Mouse (Mus musculus) left cerebral cortex, postnatal 36 days (tissue): Measurements from ENCODE around the gene Tmem245. TPM values are rescaled to one million over a fixed set of nuclear protein-coding genes. Genes with fewer than 3 reads are reported as not detected.

Experiments
- DNase-seq, 2 experiments: peaks; one replicate each; pipeline ENCODE4 v3.0.0; 2021 to 2022; ENCODE audit warnings: low spot score in 2 of 2, mixed read lengths in 1 of 2
- intact Hi-C: fragments of 180-260 bp; cut with DNase I; formaldehyde crosslinking; loops from one replicate; pipeline ENCODE4 v1.15.1; 2025
- total RNA-seq, 2 experiments: library from RNA; stranded (reverse); gene quantifications; 2 replicates each; pipeline ENCODE4 v1.2.3; 2021

Tmem245 gene
- total RNA-seq: 10 to 100 TPM; 39.5 to 42.0 TPM

GRCm38 (mm10) chr4:56946641-56947640 lies at the start of gene Tmem245:
Gene Tmem245 (minus strand): TSS chr4:56947437.
- intact Hi-C loops: loop anchor here (5.0 kb wide), 1 partner anchor 45 kb away; the partner anchor contains the start of gene Frrs1l
- DNase-seq: peak; percentile 92

GRCm38 (mm10) chr4:56993331-56993730 lies 46.1 kb upstream of the Tmem245 start:
- intact Hi-C loops: loop anchor here (5.0 kb wide), 1 partner anchor 46 kb away; the partner anchor contains the start of gene Tmem245
- DNase-seq: no peak

GRCm38 (mm10) chr4:56991951-56992350 lies 44.7 kb upstream of the Tmem245 start:
- no peak for DNase-seq
- intact Hi-C loops: loop anchor here (5.0 kb wide), 1 partner anchor 45 kb away; the partner anchor contains the start of gene Tmem245

GRCm38 (mm10) chr4:56990215-56990584 lies 43.0 kb upstream of the Tmem245 start, which contains the start of gene Frrs1l:
Gene Frrs1l (minus strand): TSS chr4:56990391.
- intact Hi-C loops: loop anchor here (5.0 kb wide), 1 partner anchor 43 kb away; the partner anchor contains the start of gene Tmem245
- peak; percentile 75 to 84 for DNase-seq

GRCm38 (mm10) chr4:56989431-56990214 lies 42.4 kb upstream of the Tmem245 start:
- intact Hi-C loops: loop anchor here (5.0 kb wide), 1 partner anchor 42 kb away; the partner anchor contains the start of gene Tmem245
- peak; percentile 49 to 76 for DNase-seq

GRCm38 (mm10) chr4:56965586-56966179 lies 18.4 kb upstream of the Tmem245 start:
- DNase-seq: peak; percentile 65 to 72
- intact Hi-C loops: no loop called here

GRCm38 (mm10) chr4:56963687-56964086 lies 16.4 kb upstream of the Tmem245 start:
- DNase-seq: peak; percentile 52 to 65
- intact Hi-C loops: no loop called here

- no peak for DNase-seq
- intact Hi-C loops: no loop called here
Observed at GRCm38 (mm10) chr4:56961320-56961925, 14.2 kb upstream of the Tmem245 start.

GRCm38 (mm10) chr4:56957518-56957917 lies 10.3 kb upstream of the Tmem245 start:
- DNase-seq: no peak
- intact Hi-C loops: no loop called here

GRCm38 (mm10) chr4:56953235-56953634 lies 6.0 kb upstream of the Tmem245 start:
- intact Hi-C loops: no loop called here
- no peak for DNase-seq

GRCm38 (mm10) chr4:56951701-56952100 lies 4.5 kb upstream of the Tmem245 start:
- no peak for DNase-seq
- intact Hi-C loops: no loop called here

GRCm38 (mm10) chr4:56949494-56949893 lies 2.3 kb upstream of the Tmem245 start:
- DNase-seq: no peak

GRCm38 (mm10) chr4:56946180-56946579 lies 1.1 kb downstream of the Tmem245 start:
- intact Hi-C loops: loop anchor here (5.0 kb wide), 1 partner anchor 46 kb away; the partner anchor contains the start of gene Frrs1l
- no peak for DNase-seq

More at GRCm38 (mm10) chr4:56949494-56949893, 2.3 kb upstream of the Tmem245 start:
- intact Hi-C loops: loop anchor here (5.0 kb wide), 1 partner anchor 43 kb away; the partner anchor contains the start of gene Frrs1l

- intact Hi-C loops: no loop called here
Observed at GRCm38 (mm10) chr4:56944286-56944685, 3.0 kb downstream of the Tmem245 start.

GRCm38 (mm10) chr4:56943258-56943657 lies 4.0 kb downstream of the Tmem245 start:
- DNase-seq: no peak
- intact Hi-C loops: no loop called here

More at GRCm38 (mm10) chr4:56944286-56944685, 3.0 kb downstream of the Tmem245 start:
- no peak for DNase-seq

- intact Hi-C loops: no loop called here
- no peak for DNase-seq
Observed at GRCm38 (mm10) chr4:56942567-56942966, 4.7 kb downstream of the Tmem245 start.

GRCm38 (mm10) chr4:56941481-56941880 lies 5.8 kb downstream of the Tmem245 start:
- no peak for DNase-seq
- intact Hi-C loops: no loop called here

- intact Hi-C loops: no loop called here
- DNase-seq: no peak
Observed at GRCm38 (mm10) chr4:56937136-56937535, 10.1 kb downstream of the Tmem245 start.

GRCm38 (mm10) chr4:56935327-56935726 lies 11.9 kb downstream of the Tmem245 start:
- intact Hi-C loops: no loop called here
- DNase-seq: no peak
